Mouse (Mus musculus): ENCODE measurements around the gene Dnajc7. TPM values are rescaled to one million over a fixed set of nuclear protein-coding genes. Genes with fewer than 3 reads are reported as not detected.
"Not testable (repeated sequence)": the region's sequence is repeated elsewhere in the genome, so short reads cannot be mapped to it uniquely, and the experiment has no call there.

The Dnajc7 gene
- total RNA-seq, 2 experiments from 2014 or later, result 199 to 207 TPM

GRCm38 (mm10) chr11:100617480-100617879 lies 2.5 kb downstream of the Dnajc7 start:
- intact Hi-C loops (cut with DNase I), result no loop called here

GRCm38 (mm10) chr11:100616836-100617235 lies 3.1 kb downstream of the Dnajc7 start:
- intact Hi-C loops (cut with DNase I); DNase-seq: not testable (repeated sequence)

More at GRCm38 (mm10) chr11:100617480-100617879, 2.5 kb downstream of the Dnajc7 start:
- DNase-seq, result no peak

- intact Hi-C loops (cut with DNase I), result no loop called here
- no peak for DNase-seq
Measured at GRCm38 (mm10) chr11:100616332-100616731, 3.6 kb downstream of the Dnajc7 start.

GRCm38 (mm10) chr11:100613241-100613640 lies 6.7 kb downstream of the Dnajc7 start:
- intact Hi-C loops (cut with DNase I), result no loop called here
- peak in 1 of 2 experiments; percentile 58 for DNase-seq

GRCm38 (mm10) chr11:100611627-100612026 lies 8.3 kb downstream of the Dnajc7 start:
- intact Hi-C loops (cut with DNase I), result no loop called here

GRCm38 (mm10) chr11:100609997-100610680 lies 9.8 kb downstream of the Dnajc7 start:
- peak; percentile 48 to 52 for DNase-seq
- intact Hi-C loops (cut with DNase I), result no loop called here

More at GRCm38 (mm10) chr11:100611627-100612026, 8.3 kb downstream of the Dnajc7 start:
- no peak for DNase-seq

GRCm38 (mm10) chr11:100609355-100609996 lies 10.5 kb downstream of the Dnajc7 start:
- intact Hi-C loops (cut with DNase I), result no loop called here
- no peak for DNase-seq

GRCm38 (mm10) chr11:100608796-100609195 lies 11.2 kb downstream of the Dnajc7 start:
- intact Hi-C loops (cut with DNase I), result no loop called here
- no peak for DNase-seq

- intact Hi-C loops (cut with DNase I), result no loop called here
- no peak for DNase-seq
Measured at GRCm38 (mm10) chr11:100607121-100607520, 12.8 kb downstream of the Dnajc7 start.

- intact Hi-C loops (cut with DNase I), result no loop called here
- no peak for DNase-seq
Measured at GRCm38 (mm10) chr11:100605451-100605850, 14.5 kb downstream of the Dnajc7 start.

- intact Hi-C loops (cut with DNase I), result no loop called here
- no peak for DNase-seq
Measured at GRCm38 (mm10) chr11:100604321-100605005, 15.5 kb downstream of the Dnajc7 start.

GRCm38 (mm10) chr11:100603813-100604212 lies 16.2 kb downstream of the Dnajc7 start:
- no peak for DNase-seq
- intact Hi-C loops (cut with DNase I), result no loop called here

GRCm38 (mm10) chr11:100603155-100603554 lies 16.8 kb downstream of the Dnajc7 start:
- no peak for DNase-seq
- intact Hi-C loops (cut with DNase I), result no loop called here

GRCm38 (mm10) chr11:100601372-100601771 lies 18.6 kb downstream of the Dnajc7 start:
- no peak for DNase-seq
- intact Hi-C loops (cut with DNase I), result no loop called here

- intact Hi-C loops (cut with DNase I), result no loop called here
- DNase-seq, result no peak
Measured at GRCm38 (mm10) chr11:100598074-100598473, 21.9 kb downstream of the Dnajc7 start.

GRCm38 (mm10) chr11:100595533-100595932 lies 24.4 kb downstream of the Dnajc7 start:
- intact Hi-C loops (cut with DNase I), result no loop called here
- DNase-seq, result no peak

- no peak for DNase-seq
- intact Hi-C loops (cut with DNase I), result no loop called here
Measured at GRCm38 (mm10) chr11:100594608-100595007, 25.4 kb downstream of the Dnajc7 start.

- intact Hi-C loops (cut with DNase I), result no loop called here
Measured at GRCm38 (mm10) chr11:100592346-100593046, 27.5 kb downstream of the Dnajc7 start.

GRCm38 (mm10) chr11:100588462-100588861 lies 31.5 kb downstream of the Dnajc7 start:
- DNase-seq, result no peak
- intact Hi-C loops (cut with DNase I), result no loop called here

More at GRCm38 (mm10) chr11:100592346-100593046, 27.5 kb downstream of the Dnajc7 start:
- DNase-seq, result no peak

GRCm38 (mm10) chr11:100585148-100585547 lies 34.8 kb downstream of the Dnajc7 start:
- DNase-seq, result no peak
- intact Hi-C loops (cut with DNase I), result no loop called here

- intact Hi-C loops (cut with DNase I), result no loop called here
- DNase-seq, result no peak
Measured at GRCm38 (mm10) chr11:100584561-100584961, 35.4 kb downstream of the Dnajc7 start.

Data from heart, postnatal 10 days (tissue).